Mouse (Mus musculus) liver, embryonic 12.5 days (tissue): Measurements from ENCODE around the gene Tctex1d2. TPM values are rescaled to one million over a fixed set of nuclear protein-coding genes. Genes with fewer than 3 reads are reported as not detected.
"Not testable (repeated sequence)": the region's sequence is repeated elsewhere in the genome, so short reads cannot be mapped to it uniquely, and the experiment has no call there.

Source experiments
- ATAC-seq: fragments of 200-750 bp; cut with Nextera tagmentation; 2 replicates; pipeline ENCODE4 v1.8.0; 2017; ENCODE audit warnings: moderate number of reproducible peaks, mild to moderate bottlenecking, moderate library complexity
- H3K27ac ChIP-seq: fragments of 300-500 bp; sonication (generic); 2 replicates; pipeline ENCODE4 v1.5.1; 2016; ENCODE audit warnings: mild to moderate bottlenecking
- H3K27me3 ChIP-seq: fragments of 300-500 bp; sonication (generic); replicated peaks from 2 replicates; pipeline ENCODE4 v1.6.1; 2016; ENCODE audit warnings: mild to moderate bottlenecking, moderate library complexity
- H3K36me3 ChIP-seq: fragments of 300-500 bp; sonication (generic); 2 replicates; pipeline ENCODE4 v1.6.1; 2016; ENCODE audit warnings: mild to moderate bottlenecking, moderate library complexity
- H3K4me1 ChIP-seq: fragments of 300-500 bp; sonication (generic); 2 replicates; pipeline ENCODE4 v1.6.1; 2016
- H3K4me2 ChIP-seq: fragments of 300-500 bp; sonication (generic); 2 replicates; pipeline ENCODE4 v1.6.1; 2016; ENCODE audit warnings: mild to moderate bottlenecking, moderate library complexity
- H3K4me3 ChIP-seq: fragments of 300-500 bp; sonication (generic); 2 replicates; pipeline ENCODE4 v1.5.1; 2016; ENCODE audit warnings: mild to moderate bottlenecking, moderate library complexity
- H3K9ac ChIP-seq: fragments of 300-500 bp; sonication (generic); 2 replicates; pipeline ENCODE4 v1.6.1; 2016; ENCODE audit warnings: mild to moderate bottlenecking, moderate library complexity
- H3K9me3 ChIP-seq: fragments of 300-500 bp; sonication (generic); replicated peaks from 2 replicates; pipeline ENCODE4 v1.6.1; 2016; ENCODE audit warnings: mild to moderate bottlenecking, moderate library complexity
- WGBS: fragments of 180-500 bp; shearing (Covaris S2); methylation state at CpG from one replicate; pipeline ENCODE4 v1.1.7; 2016; ENCODE audit not compliant: insufficient replicate concordance; 5-methylcytosine and 5-hydroxymethylcytosine counted together
- polyA plus RNA-seq: library from polyadenylated mRNA; unstranded; fragments of >200 nt; fragmentation: Nextera tagmentation; extraction: Ambion mirVana; gene quantifications from 2 replicates; pipeline ENCODE4 v1.2.1, GENCODE M21; 2016

Gene Tctex1d2
- polyA plus RNA-seq, 1 experiment from 2014 or later, result 8.6 TPM

GRCm38 (mm10) chr16:32433138-32433537 is 13.6 kb downstream of the Tctex1d2 start:
- H3K4me3 ChIP-seq, result peak overlapping the region; percentile 85; the same call in 1 of the 2 replicates
- H3K9me3 ChIP-seq, result no peaks in the 10 kb centered on the region
- H3K36me3 ChIP-seq, result peaks cover 15% of the 10 kb centered on the region
- H3K4me2 ChIP-seq, result peak overlapping the region; percentile 71
- peaks cover 55% of the 10 kb centered on the region for H3K4me1 ChIP-seq
- WGBS, result 73% methylated on average over 2 of the region's 2 CpGs
- no peak for ATAC-seq
- H3K27ac ChIP-seq, result peak overlapping the region; percentile 55
- H3K27me3 ChIP-seq, result no peaks in the 10 kb centered on the region
- H3K9ac ChIP-seq, result peak overlapping the region; percentile 95

GRCm38 (mm10) chr16:32434066-32434465 is 14.6 kb downstream of the Tctex1d2 start:
- peaks cover 54% of the 10 kb centered on the region for H3K4me1 ChIP-seq
- H3K9ac ChIP-seq, result peak overlapping the region; percentile 14; the same call in 1 of the 2 replicates
- peaks cover 17% of the 10 kb centered on the region for H3K36me3 ChIP-seq
- H3K9me3 ChIP-seq, result no peaks in the 10 kb centered on the region
- peak overlapping the region; percentile 55 for H3K27ac ChIP-seq
- 18% methylated on average over 6 of the region's 6 CpGs for WGBS
- ATAC-seq, result no peak
- H3K4me2 ChIP-seq, result peak overlapping the region; percentile 71
- H3K4me3 ChIP-seq, result no peak overlapping the region
- H3K27me3 ChIP-seq, result no peaks in the 10 kb centered on the region

GRCm38 (mm10) chr16:32434691-32435090 is 15.2 kb downstream of the Tctex1d2 start:
- ATAC-seq, result no peak
- peaks cover 23% of the 10 kb centered on the region for H3K36me3 ChIP-seq
- no peak overlapping the region for H3K4me3 ChIP-seq
- peaks cover 48% of the 10 kb centered on the region for H3K4me1 ChIP-seq
- H3K27ac ChIP-seq, result 0 out of 2 replicates have a peak overlapping the region, but pooled peaks have one; percentile 55
- no peak overlapping the region for H3K9ac ChIP-seq
- H3K27me3 ChIP-seq, result no peaks in the 10 kb centered on the region
- H3K9me3 ChIP-seq, result no peaks in the 10 kb centered on the region
- H3K4me2 ChIP-seq, result no peak overlapping the region

GRCm38 (mm10) chr16:32436657-32437056 is 17.2 kb downstream of the Tctex1d2 start:
- Histone ChIP-seq H3K27ac (no peak overlapping the region), H3K4me3 (no peak overlapping the region), H3K4me2 (no peak overlapping the region), H3K9ac (no peak overlapping the region), H3K4me1 (peaks cover 54% of the 10 kb centered on the region), H3K36me3 (peaks cover 42% of the 10 kb centered on the region), H3K27me3 (no peaks in the 10 kb centered on the region), H3K9me3 (no peaks in the 10 kb centered on the region)
- ATAC-seq, result no peak
- WGBS, result 58% methylated on average over 1 of the region's 1 CpGs

- WGBS, result 89% methylated on average over 1 of the region's 1 CpGs
- Histone ChIP-seq H3K4me1 (peaks cover 52% of the 10 kb centered on the region), H3K27me3 (no peaks in the 10 kb centered on the region), H3K9me3 (no peaks in the 10 kb centered on the region), H3K36me3 (peaks cover 45% of the 10 kb centered on the region), H3K4me3 (no peak overlapping the region), H3K9ac (no peak overlapping the region), H3K27ac (no peak overlapping the region), H3K4me2 (no peak overlapping the region)
- ATAC-seq, result no peak
These were observed 17.8 kb downstream of the Tctex1d2 start for GRCm38 (mm10) chr16:32437266-32437665.

- H3K9me3 ChIP-seq, result no peaks in the 10 kb centered on the region
- H3K27me3 ChIP-seq, result no peaks in the 10 kb centered on the region
- H3K4me1 ChIP-seq, result peaks cover 55% of the 10 kb centered on the region
- peaks cover 51% of the 10 kb centered on the region for H3K36me3 ChIP-seq
- 0 out of 2 replicates have a peak overlapping the region, but pooled peaks have one; percentile 6 for H3K27ac ChIP-seq
- ATAC-seq, result no peak
- WGBS, result 86% methylated on average over 3 of the region's 3 CpGs
- no peak overlapping the region for H3K4me2 ChIP-seq
- no peak overlapping the region for H3K9ac ChIP-seq
- H3K4me3 ChIP-seq, result no peak overlapping the region
These were observed 21.9 kb downstream of the Tctex1d2 start for GRCm38 (mm10) chr16:32441432-32441831.

- H3K4me3 ChIP-seq, H3K9ac ChIP-seq, ATAC-seq, H3K27me3 ChIP-seq, H3K9me3 ChIP-seq: not testable (repeated sequence)
- Histone ChIP-seq H3K36me3 (peaks cover 43% of the 10 kb centered on the region), H3K4me1 (peaks cover 77% of the 10 kb centered on the region), H3K27ac (peak overlapping the region; percentile 69), H3K4me2 (peak overlapping the region; percentile 18; the same call in 1 of the 2 replicates)
- 35% methylated on average over 3 of the region's 3 CpGs for WGBS
These were observed 25.1 kb downstream of the Tctex1d2 start for GRCm38 (mm10) chr16:32444615-32445014.

- H3K27me3 ChIP-seq, result no peaks in the 10 kb centered on the region
- no peak for ATAC-seq
- 78% methylated on average over 1 of the region's 1 CpGs for WGBS
- H3K9me3 ChIP-seq, result no peaks in the 10 kb centered on the region
- no peak overlapping the region for H3K9ac ChIP-seq
- no peak overlapping the region for H3K4me3 ChIP-seq
- H3K4me2 ChIP-seq, result no peak overlapping the region
- peaks cover 35% of the 10 kb centered on the region for H3K36me3 ChIP-seq
- H3K4me1 ChIP-seq, result peaks cover 86% of the 10 kb centered on the region
- H3K27ac ChIP-seq, result peak overlapping the region; percentile 69; the same call in 1 of the 2 replicates
These were observed 26.1 kb downstream of the Tctex1d2 start for GRCm38 (mm10) chr16:32445558-32445957.

GRCm38 (mm10) chr16:32446563-32447138 is 27.1 kb downstream of the Tctex1d2 start:
- WGBS, result 56% methylated on average over 2 of the region's 2 CpGs
- Histone ChIP-seq H3K27me3 (no peaks in the 10 kb centered on the region), H3K4me3 (no peak overlapping the region), H3K4me1 (peaks cover 87% of the 10 kb centered on the region), H3K4me2 (no peak overlapping the region), H3K9ac (no peak overlapping the region), H3K9me3 (no peaks in the 10 kb centered on the region), H3K36me3 (peaks cover 27% of the 10 kb centered on the region), H3K27ac (no peak overlapping the region)
- ATAC-seq, result no peak

- ATAC-seq, result peak; percentile 96
- H3K36me3 ChIP-seq, result peaks cover 47% of the 10 kb centered on the region
- H3K4me3 ChIP-seq, result peak overlapping the region; percentile 41
- peaks cover 78% of the 10 kb centered on the region for H3K4me1 ChIP-seq
- no peaks in the 10 kb centered on the region for H3K9me3 ChIP-seq
- peak overlapping the region; percentile 70 for H3K9ac ChIP-seq
- 20% methylated on average over 3 of the region's 3 CpGs for WGBS
- H3K27me3 ChIP-seq, result no peaks in the 10 kb centered on the region
- peak overlapping the region; percentile 78 for H3K4me2 ChIP-seq
- H3K27ac ChIP-seq, result peak overlapping the region; percentile 96
These were observed 30.2 kb downstream of the Tctex1d2 start for GRCm38 (mm10) chr16:32449665-32450064.

GRCm38 (mm10) chr16:32450133-32450532 is 30.6 kb downstream of the Tctex1d2 start:
- Histone ChIP-seq H3K27ac (peak overlapping the region; percentile 96), H3K27me3 (no peaks in the 10 kb centered on the region), H3K4me1 (peaks cover 78% of the 10 kb centered on the region), H3K9ac (peak overlapping the region; percentile 70), H3K36me3 (peaks cover 51% of the 10 kb centered on the region), H3K9me3 (no peaks in the 10 kb centered on the region), H3K4me2 (peak overlapping the region; percentile 78), H3K4me3 (peak overlapping the region; percentile 41)
- 0 out of 2 replicates have a peak, but pooled peaks have one; percentile 33 for ATAC-seq
- 83% methylated on average over 2 of the region's 2 CpGs for WGBS

- Histone ChIP-seq H3K4me3 (no peak overlapping the region), H3K4me1 (peaks cover 71% of the 10 kb centered on the region), H3K9ac (no peak overlapping the region), H3K4me2 (no peak overlapping the region), H3K9me3 (no peaks in the 10 kb centered on the region), H3K27me3 (no peaks in the 10 kb centered on the region), H3K36me3 (peaks cover 60% of the 10 kb centered on the region), H3K27ac (no peak overlapping the region)
- 85% methylated on average over 8 of the region's 8 CpGs for WGBS
- no peak for ATAC-seq
These were observed 33.6 kb downstream of the Tctex1d2 start for GRCm38 (mm10) chr16:32453102-32453501.
